Mouse (Mus musculus) mouse embryonic stem cell (cell line): ENCODE data around the gene Mef2d.

Experiments used
- in situ Hi-C, 2 experiments: fragments of 300-500 bp; cut with MboI; formaldehyde crosslinking; loops; 1 replicate in 1 of 2; 3 replicates in 1 of 2; pipeline ENCODE4 v1.14.3; 2019 to 2020; ENCODE audit warnings: low sequenced_read_pairs in 2 of 2, low pct_unique_long_range_greater_than_20kb in 1 of 2, mixed read lengths in 1 of 2; ENCODE audit not compliant: unreplicated experiment in 1 of 2

The Mef2d gene

GRCm38 (mm10) chr3:88166056-88166455 lies 23.9 kb downstream of the Mef2d start:
- in situ Hi-C loops, result no loop called here

GRCm38 (mm10) chr3:88170361-88170760 lies 28.2 kb downstream of the Mef2d start:
- in situ Hi-C loops, result loop anchor here in 1 of 2 experiments (10.0 kb wide), 1 partner anchor 86 kb away; the partner anchor contains the start of gene Iqgap3

GRCm38 (mm10) chr3:88172440-88172839 lies 30.3 kb downstream of the Mef2d start:
- in situ Hi-C loops, result loop anchor here in 1 of 2 experiments (10.0 kb wide), 1 partner anchor 88 kb away; the partner anchor contains the start of gene Iqgap3

- in situ Hi-C loops, result loop anchor here in 1 of 2 experiments (10.0 kb wide), 1 partner anchor 89 kb away; the partner anchor contains the start of gene Iqgap3
These were observed 31.2 kb downstream of the Mef2d start for GRCm38 (mm10) chr3:88173375-88173774.

- in situ Hi-C loops, result loop anchor here in 1 of 2 experiments (10.0 kb wide), 1 partner anchor 90 kb away; the partner anchor contains the start of gene Iqgap3
These were observed 32.7 kb downstream of the Mef2d start for GRCm38 (mm10) chr3:88174894-88175293.

GRCm38 (mm10) chr3:88177106-88177505 lies 34.9 kb downstream of the Mef2d start:
- in situ Hi-C loops, result loop anchor here in 1 of 2 experiments (10.0 kb wide), 1 partner anchor 92 kb away; the partner anchor contains the start of gene Iqgap3

- in situ Hi-C loops, result loop anchor here in 1 of 2 experiments (10.0 kb wide), 1 partner anchor 93 kb away; the partner anchor contains the start of gene Iqgap3
These were observed 35.6 kb downstream of the Mef2d start for GRCm38 (mm10) chr3:88177562-88178345.

GRCm38 (mm10) chr3:88178346-88178733 lies 36.2 kb downstream of the Mef2d start:
- in situ Hi-C loops, result loop anchor here in 1 of 2 experiments (10.0 kb wide), 1 partner anchor 94 kb away; the partner anchor contains the start of gene Iqgap3

- in situ Hi-C loops, result loop anchor here in 1 of 2 experiments (10.0 kb wide), 1 partner anchor 94 kb away; the partner anchor contains the start of gene Iqgap3
These were observed 36.8 kb downstream of the Mef2d start for GRCm38 (mm10) chr3:88178986-88179385.

- in situ Hi-C loops, result loop anchor here in 1 of 2 experiments (10.0 kb wide), 1 partner anchor 63 kb away; no protein-coding TSS in a partner anchor
These were observed 39.2 kb downstream of the Mef2d start for GRCm38 (mm10) chr3:88181374-88181773.

GRCm38 (mm10) chr3:88186424-88186823 lies 44.3 kb downstream of the Mef2d start:
- in situ Hi-C loops, result loop anchor here in 1 of 2 experiments (10.0 kb wide), 1 partner anchor 58 kb away; no protein-coding TSS in a partner anchor

- in situ Hi-C loops, result loop anchor here in 1 of 2 experiments (5.0 kb wide), 1 partner anchor 41 kb away; no protein-coding TSS in a partner anchor
These were observed 49.0 kb downstream of the Mef2d start for GRCm38 (mm10) chr3:88191146-88191545.

- in situ Hi-C loops, result loop anchor here in 1 of 2 experiments (5.0 kb wide), 1 partner anchor 40 kb away; no protein-coding TSS in a partner anchor
These were observed 49.8 kb downstream of the Mef2d start for GRCm38 (mm10) chr3:88191820-88192616.

- in situ Hi-C loops, result no loop called here
These were observed 55.8 kb downstream of the Mef2d start for GRCm38 (mm10) chr3:88197741-88198504.

GRCm38 (mm10) chr3:88198505-88199020 lies 56.4 kb downstream of the Mef2d start:
- in situ Hi-C loops, result no loop called here

GRCm38 (mm10) chr3:88199541-88200110 lies 57.5 kb downstream of the Mef2d start:
- in situ Hi-C loops, result no loop called here
